Mouse (Mus musculus) kidney, adult 2 months (tissue): ENCODE data around the gene Dis3l2.

Source experiments
- CTCF ChIP-seq: fragments of 200-500 bp; conservative IDR thresholded peaks from 2 replicates; pipeline ENCODE4 v1.5.1; 2011; ENCODE audit warnings: low read depth, mild to moderate bottlenecking, control low read depth, low read length, moderate library complexity, mixed read lengths; ENCODE audit not compliant: insufficient read depth, insufficient read length
- POLR2A ChIP-seq: fragments of 200-500 bp; IDR thresholded peaks from one replicate; pipeline ENCODE4 v1.6.1; 2011; ENCODE audit warnings: low read depth, low read length, control low read depth

DNA sequence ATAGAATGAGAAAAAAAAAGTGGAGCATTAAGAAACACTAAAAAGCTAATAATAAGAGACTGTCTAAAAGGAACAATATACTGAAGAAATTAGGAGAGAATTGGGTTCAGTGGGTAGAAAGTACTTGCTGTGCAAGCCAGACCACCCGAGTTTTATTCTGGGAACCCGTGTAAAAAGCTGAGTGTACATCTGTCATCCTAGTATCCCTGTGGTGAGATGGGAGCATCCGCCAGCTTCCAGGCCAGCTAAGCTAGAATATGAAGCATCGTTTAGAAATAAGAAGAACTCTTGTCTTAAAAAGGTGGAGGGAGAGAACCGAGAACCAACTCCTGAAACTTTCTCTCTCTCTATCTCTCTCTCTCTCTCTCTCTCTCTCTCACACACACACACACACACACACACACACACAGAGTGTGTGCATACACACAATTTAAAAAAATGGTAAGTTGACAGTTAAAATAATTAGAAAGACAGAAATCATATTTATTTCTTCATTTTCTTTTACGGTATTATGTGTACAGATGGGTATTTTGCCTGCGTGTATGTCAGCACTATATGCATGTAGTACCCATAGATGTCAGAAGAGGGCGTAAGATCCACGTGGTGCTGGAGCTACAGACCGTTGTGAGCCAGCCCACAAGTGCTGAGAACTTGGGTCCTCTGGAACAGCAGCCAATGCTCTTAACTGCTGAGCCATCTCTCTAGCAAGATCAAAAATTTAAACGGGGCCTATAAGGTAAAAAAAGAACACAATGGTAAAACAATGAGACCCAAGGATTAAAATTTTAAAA, 4.1 kb upstream of the Dis3l2 start:
- TF ChIP-seq POLR2A: no peak
- TF ChIP-seq CTCF: 0 out of 2 replicates have a peak, but pooled peaks have one; percentile 16
